Mouse (Mus musculus) CH12.LX (cell line): Measurements from ENCODE around the gene Dusp10. TPM values are rescaled to one million over a fixed set of nuclear protein-coding genes. Genes with fewer than 3 reads are reported as not detected.

Experiments used
- DNase-seq: peaks from one replicate; pipeline ENCODE4 v3.0.0-alpha.2; 2013; ENCODE audit errors: extremely low read depth
- H3K27ac ChIP-seq: 2 replicates; pipeline ENCODE4 v1.5.1; 2012; ENCODE audit warnings: low read depth, mild to moderate bottlenecking, control low read depth, moderate library complexity; ENCODE audit not compliant: insufficient read depth
- H3K27me3 ChIP-seq: replicated peaks from 2 replicates; pipeline ENCODE3; 2012; ENCODE audit warnings: inconsistent platforms
- H3K36me3 ChIP-seq, 2 experiments: replicated peaks in 1 of 2; 2 replicates each; pipeline versions ENCODE3 to v1.6.1; 2012; ENCODE audit warnings: inconsistent platforms in 1 of 2, low read length in 1 of 2, mild to moderate bottlenecking in 1 of 2, mixed read lengths in 1 of 2, moderate library complexity in 1 of 2; ENCODE audit not compliant: control insufficient read depth in 1 of 2, insufficient read depth in 1 of 2
- H3K4me1 ChIP-seq, 2 experiments: 2 replicates each; pipeline ENCODE4 v1.6.1; 2012; ENCODE audit warnings: inconsistent platforms in 1 of 2, moderate library complexity in 1 of 2; ENCODE audit not compliant: insufficient read depth in 2 of 2, control insufficient read depth in 1 of 2
- H3K4me2 ChIP-seq: 2 replicates; pipeline ENCODE4 v1.6.1; 2012; ENCODE audit warnings: low read depth, mild to moderate bottlenecking, control low read depth; ENCODE audit not compliant: poor library complexity, insufficient read depth, severe bottlenecking
- H3K4me3 ChIP-seq, 3 experiments: fragments of 150-350 bp in 1 of 3; sonication (generic) in 1 of 3; replicated peaks in 1 of 3; 2 replicates each; pipeline versions ENCODE3 to v1.5.1; 2011 to 2012; ENCODE audit warnings: low read depth in 2 of 3, low read length in 2 of 3, mild to moderate bottlenecking in 2 of 3, moderate library complexity in 2 of 3, control low read depth in 1 of 3, improper control_type of control experiment in 1 of 3, inconsistent platforms in 1 of 3, mixed read lengths in 1 of 3; ENCODE audit not compliant: poor library complexity in 1 of 3
- H3K79me2 ChIP-seq: replicated peaks from 2 replicates; pipeline ENCODE4 v1.6.1; 2012; ENCODE audit warnings: mild to moderate bottlenecking, moderate library complexity; ENCODE audit not compliant: control insufficient read depth, poor library complexity, insufficient read depth, severe bottlenecking; ENCODE audit errors: extremely low read depth
- H3K9ac ChIP-seq: 2 replicates; pipeline ENCODE4 v1.6.1; 2012; ENCODE audit warnings: low read depth, mild to moderate bottlenecking, control low read depth, moderate library complexity; ENCODE audit not compliant: insufficient read depth
- H3K9me3 ChIP-seq: replicated peaks from 2 replicates; pipeline ENCODE3; 2012; ENCODE audit warnings: low read length, inconsistent platforms, mixed read lengths
- CHD2 ChIP-seq: IDR thresholded peaks from 2 replicates; pipeline ENCODE4 v1.6.1; 2011; ENCODE audit warnings: low read length, improper control_type of control experiment
- ELF1 ChIP-seq: IDR thresholded peaks from 2 replicates; pipeline ENCODE4 v1.6.1; 2014; ENCODE audit warnings: low read depth, mild to moderate bottlenecking, inconsistent platforms, low read length, improper control_type of control experiment
- HCFC1 ChIP-seq: IDR thresholded peaks from 2 replicates; pipeline ENCODE4 v1.6.1; 2012; ENCODE audit warnings: low read depth, mild to moderate bottlenecking, inconsistent platforms, low read length, improper control_type of control experiment
- KAT2A ChIP-seq: IDR thresholded peaks from 2 replicates; pipeline ENCODE4 v1.6.1; 2012; ENCODE audit warnings: low read length, improper control_type of control experiment, inconsistent platforms; ENCODE audit not compliant: insufficient replicate concordance
- MAFK ChIP-seq: IDR thresholded peaks from 2 replicates; pipeline ENCODE4 v1.6.1; 2011; ENCODE audit warnings: low read length, improper control_type of control experiment; ENCODE audit not compliant: insufficient replicate concordance
- MAX ChIP-seq: IDR thresholded peaks from 2 replicates; pipeline ENCODE4 v1.6.1; 2011; ENCODE audit warnings: low read length, improper control_type of control experiment
- MAZ ChIP-seq: IDR thresholded peaks from 2 replicates; pipeline ENCODE4 v1.6.1; 2012; ENCODE audit warnings: low read depth, mild to moderate bottlenecking, inconsistent platforms, low read length, improper control_type of control experiment, moderate library complexity
- MEF2A ChIP-seq: IDR thresholded peaks from 2 replicates; pipeline ENCODE4 v1.6.1; 2014; ENCODE audit warnings: low read depth, mild to moderate bottlenecking, inconsistent platforms, low read length, improper control_type of control experiment, borderline replicate concordance
- NELFE ChIP-seq: IDR thresholded peaks from 2 replicates; pipeline ENCODE4 v1.6.1; 2011; ENCODE audit warnings: low read depth, low read length, improper control_type of control experiment
- NRF1 ChIP-seq: IDR thresholded peaks from 2 replicates; pipeline ENCODE4 v1.6.1; 2014; ENCODE audit warnings: low read depth, mild to moderate bottlenecking, inconsistent platforms, low read length, improper control_type of control experiment, moderate library complexity
- PAX5 ChIP-seq: IDR thresholded peaks from 2 replicates; pipeline ENCODE4 v1.6.1; 2012; ENCODE audit warnings: low read length, inconsistent platforms, mixed read lengths
- RCOR1 ChIP-seq: conservative IDR thresholded peaks from 2 replicates; pipeline ENCODE4 v1.6.1; 2012; ENCODE audit warnings: low read depth, mild to moderate bottlenecking, inconsistent platforms, low read length, improper control_type of control experiment
- SIN3A ChIP-seq: IDR thresholded peaks from 2 replicates; pipeline ENCODE4 v1.6.1; 2012; ENCODE audit warnings: low read length, improper control_type of control experiment, inconsistent platforms
- UBTF ChIP-seq: IDR thresholded peaks from 2 replicates; pipeline ENCODE4 v1.6.1; 2012; ENCODE audit warnings: low read depth, mild to moderate bottlenecking, inconsistent platforms, low read length, improper control_type of control experiment, moderate library complexity
- USF1 ChIP-seq: IDR thresholded peaks from 2 replicates; pipeline ENCODE4 v1.6.1; 2014; ENCODE audit warnings: low read depth, mild to moderate bottlenecking, inconsistent platforms, low read length, improper control_type of control experiment
- USF2 ChIP-seq: conservative IDR thresholded peaks from 2 replicates; pipeline ENCODE4 v1.6.1; 2011; ENCODE audit warnings: low read depth, low read length, improper control_type of control experiment
- ZKSCAN1 ChIP-seq: IDR thresholded peaks from 2 replicates; pipeline ENCODE4 v1.6.1; 2012; ENCODE audit warnings: low read depth, inconsistent platforms, low read length, improper control_type of control experiment, borderline replicate concordance
- dilution Hi-C: fragments of 300-500 bp; cut with MboI; formaldehyde crosslinking; loops from 2 replicates; pipeline ENCODE4 v1.14.3; 2020; ENCODE audit warnings: low sequenced_read_pairs; ENCODE audit not compliant: extremely low pct_unique_long_range_greater_than_20kb, extremely low pct_ligation_motif_present
- in situ Hi-C: fragments of 300-500 bp; cut with MboI; formaldehyde crosslinking; loops from 3 replicates; pipeline ENCODE4 v1.14.3; 2019; ENCODE audit warnings: low sequenced_read_pairs, low pct_ligation_motif_present, low pct_unique_long_range_greater_than_20kb, mixed read lengths
- polyA plus RNA-seq: library from polyadenylated mRNA; unstranded; fragments of >175 nt; gene quantifications from 2 replicates; pipeline ENCODE4 v1.2.1, GENCODE M21; 2012; ENCODE audit warnings: low read depth; ENCODE audit not compliant: insufficient read length
- total RNA-seq, 2 experiments: library from RNA; depleted of rRNA; stranded (reverse); fragments of 300-350 nt in 1 of 2; fragments of >200 nt in 1 of 2; gene quantifications; 2 replicates each; pipeline ENCODE4 v1.2.3; 2012 to 2014

Gene Dusp10
- total and polyA plus RNA-seq, 3 experiments, result 2.8 to 16.1 (median 14.2) TPM

- in situ Hi-C loops (no loop called here), dilution Hi-C loops (no loop called here)
- peaks cover 3 to 65% of the 10 kb centered on the region in 2 experiments for H3K36me3 ChIP-seq
Observed at GRCm38 (mm10) chr1:184067704-184068558, 54.8 kb downstream of the Dusp10 start.

GRCm38 (mm10) chr1:184068971-184069370 lies 55.9 kb downstream of the Dusp10 start:
- dilution Hi-C loops, result no loop called here

More at GRCm38 (mm10) chr1:184067704-184068558, 54.8 kb downstream of the Dusp10 start:
- no peak for DNase-seq
- Histone ChIP-seq H3K4me3 (no peak overlapping the region), H3K4me1 (peaks cover 12 to 51% of the 10 kb centered on the region in 2 experiments), H3K79me2 (no peaks in the 10 kb centered on the region), H3K9ac (no peak overlapping the region), H3K27me3 (no peaks in the 10 kb centered on the region), H3K9me3 (no peaks in the 10 kb centered on the region), H3K27ac (no peak overlapping the region), H3K4me2 (no peak overlapping the region)
- TF ChIP-seq MAX (no peak), CHD2 (no peak), ELF1 (no peak), USF1 (no peak), NELFE (no peak), NRF1 (no peak)

GRCm38 (mm10) chr1:184076065-184076464 lies 63.0 kb downstream of the Dusp10 start:
- dilution Hi-C loops, result no loop called here
- in situ Hi-C loops, result no loop called here
- H3K27me3 ChIP-seq, result no peaks in the 10 kb centered on the region
- H3K79me2 ChIP-seq, result no peaks in the 10 kb centered on the region
- peaks cover 0 to 42% of the 10 kb centered on the region in 2 experiments for H3K36me3 ChIP-seq
- no peak for TF ChIP-seq ZKSCAN1
- no peak for TF ChIP-seq PAX5
- no peak for TF ChIP-seq MEF2A
- TF ChIP-seq USF2, result no peak
- no peak for TF ChIP-seq RCOR1
- no peak for TF ChIP-seq MAFK
- no peak for TF ChIP-seq NRF1
- no peak for TF ChIP-seq CHD2
- no peak for TF ChIP-seq HCFC1
- no peak overlapping the region for H3K4me3 ChIP-seq
- DNase-seq, result no peak
- no peaks in the 10 kb centered on the region for H3K9me3 ChIP-seq
- H3K27ac ChIP-seq, result no peak overlapping the region
- H3K4me1 ChIP-seq, result peaks cover 0 to 28% of the 10 kb centered on the region in 2 experiments; a peak in 2 of 4 replicates
- H3K9ac ChIP-seq, result no peak overlapping the region
- H3K4me2 ChIP-seq, result no peak overlapping the region

More at GRCm38 (mm10) chr1:184068971-184069370, 55.9 kb downstream of the Dusp10 start:
- Histone ChIP-seq H3K27ac (no peak overlapping the region), H3K9ac (no peak overlapping the region), H3K4me3 (no peak overlapping the region), H3K4me1 (peaks cover 12 to 43% of the 10 kb centered on the region in 2 experiments), H3K27me3 (no peaks in the 10 kb centered on the region), H3K36me3 (peaks cover 3 to 70% of the 10 kb centered on the region in 2 experiments), H3K79me2 (no peaks in the 10 kb centered on the region), H3K9me3 (no peaks in the 10 kb centered on the region), H3K4me2 (no peak overlapping the region)
- no peak for TF ChIP-seq MAFK
- no peak for TF ChIP-seq KAT2A
- no peak for TF ChIP-seq SIN3A
- TF ChIP-seq PAX5, result no peak
- TF ChIP-seq UBTF, result no peak
- no peak for TF ChIP-seq MAZ
- no peak for TF ChIP-seq NELFE
- no peak for TF ChIP-seq MAX
- no peak for TF ChIP-seq HCFC1
- TF ChIP-seq ZKSCAN1, result no peak
- DNase-seq, result no peak
- in situ Hi-C loops, result no loop called here
